Mouse (Mus musculus): ENCODE measurements around the gene Slc26a3.

- no peak for TF ChIP-seq GATA1 (IDR thresholded peaks at IDR 0.05; ENCODE audit: low read depth, low read length)
- no peak for TF ChIP-seq E2F4 (IDR thresholded peaks at IDR 0.05; ENCODE audit: borderline replicate concordance, low read depth, low read length)
- no peak for TF ChIP-seq CTCF (IDR thresholded peaks at IDR 0.05 in 2 of 3, conservative IDR thresholded peaks at IDR 0.05 in 1 of 3; ENCODE audit: control insufficient read depth in 1 of 3, insufficient read depth in 1 of 3, low read depth in 2 of 3, low read length in 3 of 3, poor library complexity in 1 of 3, severe bottlenecking in 1 of 3)
- TF ChIP-seq TCF12 (IDR thresholded peaks at IDR 0.05; ENCODE audit: low read depth, low read length): no peak
- no peak for TF ChIP-seq UBTF (IDR thresholded peaks at IDR 0.05; ENCODE audit: borderline replicate concordance, insufficient read depth, low read depth, low read length)
- TF ChIP-seq TAL1 (IDR thresholded peaks at IDR 0.05; ENCODE audit: low read length): no peak
Measured at GRCm38 (mm10) chr12:31391696-31392095, 1.0 kb downstream of the Slc26a3 start.
